Mouse (Mus musculus) liver, postnatal 0 days (tissue): ENCODE measurements around the gene Scn4a.

ENCODE experiments used
- CTCF ChIP-seq: sonication (generic); IDR thresholded peaks from 2 replicates; pipeline ENCODE4 v1.5.1; 2016; ENCODE audit warnings: antibody characterized with exemption, low read depth
- EP300 ChIP-seq: IDR thresholded peaks from 2 replicates; pipeline ENCODE4 v1.6.1; 2016; ENCODE audit warnings: antibody characterized with exemption, low read depth, mild to moderate bottlenecking

DNA sequence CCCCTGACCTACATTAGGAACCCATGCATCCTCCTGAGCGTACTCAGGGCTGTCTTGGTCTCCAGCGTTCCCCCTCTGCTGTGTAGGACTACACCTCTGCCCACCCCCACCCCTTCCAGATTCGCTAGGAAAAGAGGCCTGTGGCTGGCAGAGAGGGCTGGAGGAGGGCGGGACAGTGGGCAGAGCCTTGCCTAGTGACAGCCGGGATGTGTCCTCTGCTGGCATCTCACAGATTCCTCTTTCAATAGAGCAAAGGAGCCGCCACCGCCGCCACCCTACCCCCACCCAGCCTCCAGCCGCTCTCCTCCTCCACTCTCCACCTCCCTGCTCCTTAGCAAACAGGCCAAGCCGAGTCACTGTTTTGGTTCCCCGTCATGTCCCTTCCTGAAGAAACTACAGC, 11.6 kb upstream of the Scn4a start:
- TF ChIP-seq CTCF (no peak), EP300 (no peak)
